Mouse (Mus musculus) E14TG2a.4 (cell line): ENCODE data around the gene Trim8.

ENCODE experiments used
- H3K27me3 ChIP-seq: 2 replicates; pipeline ENCODE4 v1.6.1; 2014; ENCODE audit warnings: low read length, control low read depth; ENCODE audit not compliant: insufficient read depth
- H3K36me3 ChIP-seq: 2 replicates; pipeline ENCODE4 v1.6.1; 2014; ENCODE audit warnings: low read length, control low read depth; ENCODE audit not compliant: insufficient read depth
- H3K4me1 ChIP-seq: replicated peaks from 2 replicates; pipeline ENCODE4 v1.6.1; 2014; ENCODE audit warnings: low read depth, low read length, control low read depth
- H3K4me3 ChIP-seq: replicated peaks from 2 replicates; pipeline ENCODE4 v1.5.1; 2014; ENCODE audit warnings: mild to moderate bottlenecking, low read length
- H3K9me3 ChIP-seq: 2 replicates; pipeline ENCODE4 v1.6.1; 2014; ENCODE audit warnings: low read length, control low read depth
- CTCF ChIP-seq: conservative IDR thresholded peaks from 2 replicates; pipeline ENCODE4 v1.5.1; 2014; ENCODE audit warnings: low read length
- NANOG ChIP-seq: IDR thresholded peaks from 2 replicates; pipeline ENCODE4 v1.6.1; 2014; ENCODE audit warnings: borderline replicate concordance, low read length, mixed read lengths
- POU5F1 ChIP-seq: IDR thresholded peaks from 2 replicates; pipeline ENCODE4 v1.6.1; 2014; ENCODE audit warnings: low read length, borderline replicate concordance

The Trim8 gene

GRCm38 (mm10) chr19:46505646-46506371, 4.3 kb downstream of the Trim8 start:
- H3K4me3 ChIP-seq = peak overlapping the region; percentile 92
- no peak for TF ChIP-seq CTCF
- TF ChIP-seq POU5F1 = no peak
- no peak for TF ChIP-seq NANOG
- no peaks in the 10 kb centered on the region for H3K9me3 ChIP-seq
- H3K36me3 ChIP-seq = peaks cover 63% of the 10 kb centered on the region
- no peaks in the 10 kb centered on the region for H3K27me3 ChIP-seq
- peaks cover 70% of the 10 kb centered on the region for H3K4me1 ChIP-seq

- Histone ChIP-seq H3K4me1 (peaks cover 74% of the 10 kb centered on the region), H3K27me3 (no peaks in the 10 kb centered on the region), H3K4me3 (peak overlapping the region; percentile 92), H3K36me3 (peaks cover 66% of the 10 kb centered on the region), H3K9me3 (no peaks in the 10 kb centered on the region)
- TF ChIP-seq CTCF (no peak), POU5F1 (no peak), NANOG (no peak)
Observed at GRCm38 (mm10) chr19:46506372-46506717, 4.8 kb downstream of the Trim8 start.

GRCm38 (mm10) chr19:46507181-46507581, 5.7 kb downstream of the Trim8 start:
- TF ChIP-seq CTCF (no peak), POU5F1 (no peak), NANOG (no peak)
- Histone ChIP-seq H3K4me3 (peak overlapping the region; percentile 92; the same call in 1 of the 2 replicates), H3K9me3 (no peaks in the 10 kb centered on the region), H3K4me1 (peaks cover 82% of the 10 kb centered on the region), H3K36me3 (peaks cover 74% of the 10 kb centered on the region), H3K27me3 (no peaks in the 10 kb centered on the region)

GRCm38 (mm10) chr19:46507806-46508205, 6.3 kb downstream of the Trim8 start:
- no peak for TF ChIP-seq CTCF
- TF ChIP-seq NANOG = no peak
- no peak for TF ChIP-seq POU5F1
- H3K9me3 ChIP-seq = no peaks in the 10 kb centered on the region
- peaks cover 80% of the 10 kb centered on the region for H3K36me3 ChIP-seq
- H3K4me1 ChIP-seq = peaks cover 88% of the 10 kb centered on the region
- H3K4me3 ChIP-seq = no peak overlapping the region
- H3K27me3 ChIP-seq = no peaks in the 10 kb centered on the region

GRCm38 (mm10) chr19:46508738-46509137, 7.2 kb downstream of the Trim8 start:
- H3K4me3 ChIP-seq = no peak overlapping the region; the same call in 1 of the 2 replicates
- TF ChIP-seq NANOG = no peak
- no peak for TF ChIP-seq POU5F1
- TF ChIP-seq CTCF = no peak
- peaks cover 90% of the 10 kb centered on the region for H3K36me3 ChIP-seq
- H3K27me3 ChIP-seq = no peaks in the 10 kb centered on the region
- H3K9me3 ChIP-seq = no peaks in the 10 kb centered on the region
- peaks cover 97% of the 10 kb centered on the region for H3K4me1 ChIP-seq

- no peak for TF ChIP-seq POU5F1
- TF ChIP-seq NANOG = no peak
- no peak for TF ChIP-seq CTCF
- Histone ChIP-seq H3K36me3 (peaks cover 94% of the 10 kb centered on the region), H3K9me3 (no peaks in the 10 kb centered on the region), H3K27me3 (no peaks in the 10 kb centered on the region), H3K4me1 (peaks cover 98% of the 10 kb centered on the region), H3K4me3 (no peak overlapping the region)
Observed at GRCm38 (mm10) chr19:46509202-46509601, 7.7 kb downstream of the Trim8 start.

GRCm38 (mm10) chr19:46509736-46510135, 8.2 kb downstream of the Trim8 start:
- Histone ChIP-seq H3K9me3 (no peaks in the 10 kb centered on the region), H3K27me3 (no peaks in the 10 kb centered on the region), H3K4me1 (peaks cover 98% of the 10 kb centered on the region), H3K36me3 (peaks cover 95% of the 10 kb centered on the region), H3K4me3 (no peak overlapping the region)
- TF ChIP-seq POU5F1 = no peak
- no peak for TF ChIP-seq NANOG
- TF ChIP-seq CTCF = no peak

- Histone ChIP-seq H3K9me3 (no peaks in the 10 kb centered on the region), H3K27me3 (no peaks in the 10 kb centered on the region), H3K4me3 (peak overlapping the region; percentile 37; the same call in 1 of the 2 replicates), H3K36me3 (peaks cover 95% of the 10 kb centered on the region), H3K4me1 (peaks cover 98% of the 10 kb centered on the region)
- no peak for TF ChIP-seq POU5F1
- TF ChIP-seq NANOG = no peak
- TF ChIP-seq CTCF = no peak
Observed at GRCm38 (mm10) chr19:46510401-46510800, 8.9 kb downstream of the Trim8 start.
